Mouse (Mus musculus) hindbrain, postnatal 0 days (tissue): ENCODE data around the gene Sptb. TPM values are rescaled to one million over a fixed set of nuclear protein-coding genes. Genes with fewer than 3 reads are reported as not detected.
A peak's percentile ranks its signal among the peaks of the same experiment; 100 is the strongest.

Source experiments
- ATAC-seq: fragments of 200-750 bp; cut with Nextera tagmentation; 2 replicates; pipeline ENCODE4 v1.8.0; 2017; ENCODE audit warnings: mild to moderate bottlenecking, moderate TSS enrichment, moderate library complexity
- DNase-seq: peaks from one replicate; pipeline ENCODE4 v3.0.0-alpha.2; 2015; ENCODE audit warnings: low spot score
- H3K27ac ChIP-seq: fragments of 300-500 bp; sonication (generic); 2 replicates; pipeline ENCODE4 v1.5.1; 2014; ENCODE audit warnings: mild to moderate bottlenecking
- H3K27me3 ChIP-seq: fragments of 300-500 bp; sonication (generic); 2 replicates; pipeline ENCODE4 v1.6.1; 2014; ENCODE audit warnings: low read length, mixed read lengths; ENCODE audit not compliant: insufficient read depth
- H3K36me3 ChIP-seq: fragments of 300-500 bp; sonication (generic); 2 replicates; pipeline ENCODE4 v1.6.1; 2014; ENCODE audit warnings: low read length, mixed read lengths; ENCODE audit not compliant: insufficient read depth
- H3K4me1 ChIP-seq: fragments of 300-500 bp; sonication (generic); 2 replicates; pipeline ENCODE4 v1.6.1; 2014; ENCODE audit warnings: antibody characterized with exemption, low read length, mixed read lengths; ENCODE audit not compliant: insufficient read depth
- H3K4me2 ChIP-seq: fragments of 300-500 bp; sonication (generic); 2 replicates; pipeline ENCODE4 v1.6.1; 2014; ENCODE audit warnings: low read depth, mild to moderate bottlenecking, low read length, moderate library complexity, mixed read lengths
- H3K4me3 ChIP-seq: fragments of 300-500 bp; sonication (generic); 2 replicates; pipeline ENCODE4 v1.5.1; 2014; ENCODE audit warnings: low read length
- H3K9ac ChIP-seq: fragments of 300-500 bp; sonication (generic); replicated peaks from 2 replicates; pipeline ENCODE4 v1.6.1; 2014; ENCODE audit warnings: mild to moderate bottlenecking, low read length, moderate library complexity, mixed read lengths
- H3K9me3 ChIP-seq: fragments of 300-500 bp; sonication (generic); 2 replicates; pipeline ENCODE4 v1.6.1; 2016; ENCODE audit warnings: low read length, mixed read lengths
- CTCF ChIP-seq: IDR thresholded peaks from 2 replicates; pipeline ENCODE4 v1.5.1; 2016; ENCODE audit warnings: antibody characterized with exemption, control low read depth, low read depth
- WGBS: fragments of 180-500 bp; shearing (Covaris S2); extraction: QIAGEN DNeasy Blood & Tissue Kit; methylation state at CpG from one replicate; pipeline ENCODE4 v1.1.7; 2014; 5-methylcytosine and 5-hydroxymethylcytosine counted together
- polyA plus RNA-seq: library from polyadenylated mRNA; unstranded; fragments of >200 nt; fragmentation: Nextera tagmentation; extraction: Ambion mirVana; gene quantifications from 2 replicates; pipeline ENCODE4 v1.2.1, GENCODE M21; 2015
- total RNA-seq: library from RNA; depleted of rRNA; stranded (reverse); fragments of >200 nt; gene quantifications from 2 replicates; pipeline ENCODE4 v1.2.3, GENCODE M21; 2014

Gene Sptb
- total and polyA plus RNA-seq, 2 experiments from 2014 or later, result 5.8 to 45.4 TPM

- Histone ChIP-seq H3K27ac (no peak overlapping the region), H3K9ac (no peak overlapping the region), H3K27me3 (no peaks in the 10 kb centered on the region), H3K36me3 (no peaks in the 10 kb centered on the region), H3K4me1 (peaks cover 11% of the 10 kb centered on the region; the same call in 1 of the 2 replicates), H3K4me2 (no peak overlapping the region), H3K4me3 (no peak overlapping the region), H3K9me3 (no peaks in the 10 kb centered on the region)
- DNase-seq (no peak), ATAC-seq (no peak)
- TF ChIP-seq CTCF, result no peak
- 76% methylated on average over 4 of the region's 4 CpGs for WGBS
These were observed 67.7 kb downstream of the Sptb start for GRCm38 (mm10) chr12:76642616-76643015.

- DNase-seq (no peak), ATAC-seq (no peak)
- Histone ChIP-seq H3K27ac (no peak overlapping the region), H3K9ac (no peak overlapping the region), H3K27me3 (no peaks in the 10 kb centered on the region), H3K4me3 (no peak overlapping the region), H3K9me3 (no peaks in the 10 kb centered on the region), H3K4me1 (peaks cover 9% of the 10 kb centered on the region; the same call in 1 of the 2 replicates), H3K4me2 (no peak overlapping the region), H3K36me3 (no peaks in the 10 kb centered on the region)
- TF ChIP-seq CTCF, result no peak
- 53% methylated on average over 8 of the region's 8 CpGs for WGBS
These were observed 69.7 kb downstream of the Sptb start for GRCm38 (mm10) chr12:76640620-76641019.

GRCm38 (mm10) chr12:76634899-76635693 lies 75.3 kb downstream of the Sptb start:
- peak; percentile 84 for DNase-seq
- H3K4me1 ChIP-seq, result peaks cover 16% of the 10 kb centered on the region
- 30% methylated on average over 15 of the region's 15 CpGs for WGBS
- no peaks in the 10 kb centered on the region for H3K36me3 ChIP-seq
- no peaks in the 10 kb centered on the region for H3K9me3 ChIP-seq
- no peaks in the 10 kb centered on the region for H3K27me3 ChIP-seq
- peak overlapping the region; percentile 18 for H3K9ac ChIP-seq
- ATAC-seq, result peak; percentile 89
- H3K4me3 ChIP-seq, result no peak overlapping the region
- peak overlapping the region; percentile 77 for H3K27ac ChIP-seq
- TF ChIP-seq CTCF, result peak; percentile 50
- H3K4me2 ChIP-seq, result peak overlapping the region; percentile 37

- no peaks in the 10 kb centered on the region for H3K9me3 ChIP-seq
- H3K9ac ChIP-seq, result no peak overlapping the region
- 58% methylated on average over 6 of the region's 6 CpGs for WGBS
- no peak for DNase-seq
- H3K4me3 ChIP-seq, result no peak overlapping the region
- H3K27me3 ChIP-seq, result no peaks in the 10 kb centered on the region
- TF ChIP-seq CTCF, result no peak
- H3K4me1 ChIP-seq, result no peaks in the 10 kb centered on the region
- no peak overlapping the region for H3K4me2 ChIP-seq
- H3K36me3 ChIP-seq, result peaks cover 16% of the 10 kb centered on the region; the same call in 1 of the 2 replicates
- no peak overlapping the region for H3K27ac ChIP-seq
- ATAC-seq, result peak; percentile 25
These were observed 87.0 kb downstream of the Sptb start for GRCm38 (mm10) chr12:76623374-76623773.

GRCm38 (mm10) chr12:76619847-76620246 lies 90.5 kb downstream of the Sptb start:
- Histone ChIP-seq H3K9me3 (no peaks in the 10 kb centered on the region), H3K9ac (no peak overlapping the region), H3K4me2 (no peak overlapping the region), H3K27ac (no peak overlapping the region), H3K27me3 (no peaks in the 10 kb centered on the region), H3K36me3 (peaks cover 7% of the 10 kb centered on the region; the same call in 1 of the 2 replicates), H3K4me3 (no peak overlapping the region), H3K4me1 (no peaks in the 10 kb centered on the region)
- WGBS, result 70% methylated on average over 5 of the region's 5 CpGs
- no peak for DNase-seq
- ATAC-seq, result no peak
- no peak for TF ChIP-seq CTCF

- H3K36me3 ChIP-seq, result peaks cover 7% of the 10 kb centered on the region; the same call in 1 of the 2 replicates
- ATAC-seq (no peak), DNase-seq (no peak)
- H3K9me3 ChIP-seq, result no peaks in the 10 kb centered on the region
- H3K4me3 ChIP-seq, result no peak overlapping the region
- TF ChIP-seq CTCF, result no peak
- no peak overlapping the region for H3K27ac ChIP-seq
- H3K9ac ChIP-seq, result no peak overlapping the region
- H3K4me2 ChIP-seq, result no peak overlapping the region
- no peaks in the 10 kb centered on the region for H3K27me3 ChIP-seq
- WGBS, result 62% methylated on average over 4 of the region's 4 CpGs
- no peaks in the 10 kb centered on the region for H3K4me1 ChIP-seq
These were observed 92.2 kb downstream of the Sptb start for GRCm38 (mm10) chr12:76618175-76618574.

GRCm38 (mm10) chr12:76615580-76615937 lies 94.8 kb downstream of the Sptb start:
- 0 out of 2 replicates have a peak, but pooled peaks cover 1% of the 10 kb centered on the region for H3K36me3 ChIP-seq
- 58% methylated on average over 4 of the region's 4 CpGs for WGBS
- no peak for TF ChIP-seq CTCF
- H3K9me3 ChIP-seq, result no peaks in the 10 kb centered on the region
- no peak overlapping the region for H3K9ac ChIP-seq
- no peak overlapping the region for H3K4me3 ChIP-seq
- no peak for DNase-seq
- no peak for ATAC-seq
- H3K4me2 ChIP-seq, result no peak overlapping the region
- no peaks in the 10 kb centered on the region for H3K27me3 ChIP-seq
- H3K27ac ChIP-seq, result peak overlapping the region; percentile 1; the same call in 1 of the 2 replicates
- H3K4me1 ChIP-seq, result no peaks in the 10 kb centered on the region
